In genomic region chr9:42202271-42202670, GRCm38 (mm10) we compare ENCODE assay signal across 15 mouse cellular contexts.
"Had no signal": no experiment of that assay in that cellular context is flagged by ENCODE, and none has a peak within 500 bp of the region (broad histone marks: within the 10 kb centered on the region; RNA-seq: fewer than 3 reads in every experiment).

No protein-coding gene starts in this region.

- H3K4me3 ChIP-seq: neural tube, embryonic 13.5 days; neural tube, embryonic 15.5 days; stomach, embryonic 15.5 days had no signal

- H3K4me2 ChIP-seq: neural tube, embryonic 13.5 days; neural tube, embryonic 15.5 days; stomach, embryonic 15.5 days had no signal

- H3K36me3 ChIP-seq: neural tube, embryonic 13.5 days; neural tube, embryonic 15.5 days; stomach, embryonic 15.5 days had no signal

- DNase-seq: retina, postnatal 1 day; right cerebral cortex, adult 18-20 months; right cerebral cortex, postnatal 14 days; right cerebral cortex, postnatal 25 days; right cerebral cortex, postnatal 4 days; spleen, adult 18-20 months; thymus, adult 18-20 months; thymus, adult 2 months; thymus, postnatal 14 days; thymus, postnatal 25 days; thymus, postnatal 36 days; thymus, postnatal 4 days had no signal

- H3K27me3 ChIP-seq: neural tube, embryonic 13.5 days; neural tube, embryonic 15.5 days; stomach, embryonic 15.5 days had no signal

- H3K9me3 ChIP-seq: neural tube, embryonic 13.5 days; neural tube, embryonic 15.5 days; stomach, embryonic 15.5 days had no signal

- H3K9ac ChIP-seq: neural tube, embryonic 13.5 days; neural tube, embryonic 15.5 days; stomach, embryonic 15.5 days had no signal

- H3K27ac ChIP-seq: neural tube, embryonic 13.5 days; neural tube, embryonic 15.5 days; stomach, embryonic 15.5 days had no signal

- H3K4me1 ChIP-seq: stomach, embryonic 15.5 days had no signal
